Mouse (Mus musculus): Measurements from ENCODE around the gene Otx2. TPM values are rescaled to one million over a fixed set of nuclear protein-coding genes. Genes with fewer than 3 reads are reported as not detected.

The Otx2 gene
- total RNA-seq (2021) = not detected

- intact Hi-C loops (cut with DNase I) = no loop called here
- no peak for DNase-seq
Measured at GRCm38 (mm10) chr14:48673541-48673940, at the start of gene Otx2. Gene Otx2 (minus strand): TSS chr14:48673819.

- intact Hi-C loops (cut with DNase I) = no loop called here
- DNase-seq = no peak
Measured at GRCm38 (mm10) chr14:48722763-48723162, 49.1 kb upstream of the Otx2 start.

DNA sequence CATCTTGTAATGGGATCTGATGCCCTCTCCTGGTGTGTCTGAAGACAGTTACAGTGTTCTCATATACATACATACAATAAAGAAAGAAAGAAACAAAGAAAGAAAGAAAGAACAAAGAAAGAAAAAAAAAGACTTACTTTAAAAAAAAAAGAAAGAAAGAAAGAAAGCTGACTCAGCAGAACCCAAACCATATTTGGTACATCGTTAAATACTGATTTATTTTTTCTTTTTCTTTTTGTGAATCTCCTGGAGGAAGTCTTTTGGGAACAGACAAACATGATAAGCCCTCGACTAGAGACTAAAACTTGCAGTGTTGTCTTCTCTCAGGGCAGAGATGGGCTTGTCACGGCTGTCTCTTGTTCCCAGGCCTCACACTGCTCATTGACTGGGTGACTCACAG lies 45.7 kb upstream of the Otx2 start:
- DNase-seq = no peak
- intact Hi-C loops (cut with DNase I) = no loop called here

DNA sequence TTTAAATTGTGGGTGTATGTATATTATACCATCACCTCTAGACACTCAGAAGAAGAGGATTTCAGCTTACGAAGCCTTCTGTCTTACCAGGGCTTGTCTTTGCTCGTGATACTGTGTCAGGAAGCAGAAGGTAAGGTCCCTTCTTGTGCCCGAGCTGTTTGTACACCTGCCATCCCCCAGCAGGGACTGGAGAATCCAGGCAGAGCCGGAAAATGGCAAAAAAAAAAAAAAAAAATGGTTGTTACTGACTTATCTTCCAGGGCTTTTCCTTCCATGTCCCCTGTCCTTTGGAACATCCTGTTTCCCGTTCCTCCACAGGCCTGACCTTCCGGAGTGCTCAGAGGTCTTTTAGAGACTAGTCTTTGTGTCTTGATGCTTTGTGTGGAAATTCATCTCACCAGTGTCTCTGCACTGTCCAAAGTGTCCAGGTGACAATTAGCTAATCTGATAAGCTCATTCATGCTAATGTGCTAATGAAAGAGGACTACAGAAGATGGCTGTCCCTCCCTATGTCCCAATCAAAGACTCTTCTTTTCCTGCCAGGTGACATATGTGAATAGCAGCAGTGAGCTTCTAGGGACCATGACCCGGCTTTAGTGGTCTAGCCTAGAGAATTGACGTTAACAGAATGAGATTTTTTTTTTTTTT lies 44.1 kb upstream of the Otx2 start:
- no peak for DNase-seq

DNA sequence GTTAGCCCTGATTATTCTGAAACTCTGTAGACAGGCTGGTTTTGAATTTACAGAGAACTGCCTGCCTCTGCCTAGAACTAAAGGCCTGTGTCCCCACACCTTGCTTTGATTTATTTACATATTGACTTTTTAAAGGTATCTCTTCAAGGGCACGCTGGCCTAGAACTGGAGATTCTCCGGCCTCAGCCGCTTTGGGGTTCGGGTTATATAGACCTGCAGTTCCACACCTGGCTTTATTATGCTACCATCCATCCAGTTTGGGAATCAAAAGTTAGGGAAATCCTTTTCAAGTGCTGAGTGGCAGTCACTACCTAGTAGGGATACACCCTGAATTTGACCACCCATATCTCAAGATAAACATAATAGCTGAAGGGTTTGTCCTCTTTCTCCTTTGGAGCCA lies 42.8 kb upstream of the Otx2 start:
- no peak for DNase-seq
- intact Hi-C loops (cut with DNase I) = no loop called here

More for the DNA sequence above, 44.1 kb upstream of the Otx2 start:
- intact Hi-C loops (cut with DNase I) = no loop called here

DNA sequence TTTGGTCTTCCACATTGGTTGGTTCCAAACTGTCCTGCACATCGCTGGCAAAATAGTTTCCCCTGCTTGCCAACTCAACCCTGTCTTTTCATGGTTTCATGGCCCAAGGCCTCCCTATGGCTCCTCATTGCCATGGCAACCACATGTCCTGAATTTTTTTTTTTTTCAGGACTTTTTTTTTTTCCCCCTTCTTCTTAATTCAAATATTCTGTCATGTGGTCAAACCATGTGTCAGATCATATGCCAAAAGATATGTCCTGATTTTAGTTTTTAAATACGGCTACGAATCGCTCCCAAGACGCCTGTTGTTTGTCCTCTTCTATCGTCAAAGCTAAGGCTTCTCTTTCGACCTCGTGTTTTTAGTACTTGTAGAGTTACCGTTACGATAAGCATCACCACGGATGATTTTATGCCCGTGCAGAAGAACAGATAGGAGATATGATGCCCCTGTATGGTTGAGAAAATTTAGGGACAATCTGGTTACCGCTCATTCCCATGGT lies 37.3 kb upstream of the Otx2 start:
- intact Hi-C loops (cut with DNase I) = no loop called here
- no peak for DNase-seq

GRCm38 (mm10) chr14:48710062-48710870 lies 36.6 kb upstream of the Otx2 start:
- no peak for DNase-seq
- intact Hi-C loops (cut with DNase I) = no loop called here

DNA sequence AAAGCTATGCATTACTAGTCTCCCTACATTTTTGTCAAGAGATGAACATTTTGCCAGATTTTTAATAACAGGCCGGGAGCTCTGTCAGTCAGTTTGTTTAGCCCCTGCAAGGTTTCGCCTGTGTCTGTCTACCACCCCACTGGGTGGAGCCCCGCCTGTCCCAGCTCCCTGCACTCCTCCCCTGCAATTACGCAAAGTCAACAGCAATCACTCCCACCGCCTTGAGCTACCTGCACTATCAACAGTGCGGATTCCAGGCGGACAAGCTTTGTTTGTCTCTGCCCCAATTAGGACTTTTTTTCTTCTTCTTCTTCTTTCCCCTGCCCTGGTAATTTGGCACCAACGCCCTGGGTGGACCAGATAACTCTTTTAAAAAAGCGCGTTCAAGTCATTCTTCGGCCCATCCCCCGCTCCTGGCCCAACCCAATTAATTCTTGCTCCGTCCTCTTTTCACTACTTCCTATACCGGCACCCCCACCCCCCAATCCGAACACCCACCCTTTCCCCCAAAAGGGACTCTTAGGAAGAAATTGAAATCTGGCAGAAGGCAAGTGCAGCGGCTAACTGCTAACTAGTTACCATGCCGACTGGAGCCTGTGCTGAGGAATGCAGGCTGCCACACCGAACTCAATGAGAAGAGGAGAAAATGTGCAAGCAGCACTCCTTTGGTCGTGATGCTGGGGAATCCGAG lies 35.9 kb upstream of the Otx2 start:
- intact Hi-C loops (cut with DNase I) = no loop called here
- no peak for DNase-seq

- DNase-seq = no peak
- intact Hi-C loops (cut with DNase I) = no loop called here
Measured at GRCm38 (mm10) chr14:48707844-48708383, 34.3 kb upstream of the Otx2 start.

DNA sequence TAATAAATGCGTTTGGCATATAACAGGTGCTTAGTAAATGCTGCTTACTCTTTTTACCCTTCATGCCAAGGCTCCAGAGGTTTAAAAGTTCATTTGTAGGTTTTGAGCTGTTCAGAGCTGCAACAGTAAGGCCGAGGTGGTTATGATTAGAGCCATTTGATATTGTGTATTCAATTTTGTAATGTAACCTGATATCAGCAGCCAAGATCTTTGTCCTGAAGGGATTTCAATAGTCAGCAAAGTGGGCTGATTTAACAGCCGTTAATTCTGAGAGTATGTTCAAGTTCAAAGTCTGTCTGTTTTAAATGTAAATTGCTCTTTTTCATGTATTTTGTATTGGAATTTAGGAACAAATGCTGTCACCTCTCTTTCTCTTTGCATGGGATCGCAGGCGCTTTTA lies 33.8 kb upstream of the Otx2 start:
- intact Hi-C loops (cut with DNase I) = no loop called here
- no peak for DNase-seq

GRCm38 (mm10) chr14:48700790-48701370 lies 27.3 kb upstream of the Otx2 start:
- intact Hi-C loops (cut with DNase I) = no loop called here
- DNase-seq = no peak

- intact Hi-C loops (cut with DNase I) = no loop called here
- no peak for DNase-seq
Measured at GRCm38 (mm10) chr14:48679590-48679989, 6.0 kb upstream of the Otx2 start.

GRCm38 (mm10) chr14:48678674-48679073 lies 5.1 kb upstream of the Otx2 start:
- DNase-seq = no peak
- intact Hi-C loops (cut with DNase I) = no loop called here

GRCm38 (mm10) chr14:48674036-48674831 lies 615 bp upstream of the Otx2 start:
- intact Hi-C loops (cut with DNase I) = no loop called here
- DNase-seq = no peak

DNA sequence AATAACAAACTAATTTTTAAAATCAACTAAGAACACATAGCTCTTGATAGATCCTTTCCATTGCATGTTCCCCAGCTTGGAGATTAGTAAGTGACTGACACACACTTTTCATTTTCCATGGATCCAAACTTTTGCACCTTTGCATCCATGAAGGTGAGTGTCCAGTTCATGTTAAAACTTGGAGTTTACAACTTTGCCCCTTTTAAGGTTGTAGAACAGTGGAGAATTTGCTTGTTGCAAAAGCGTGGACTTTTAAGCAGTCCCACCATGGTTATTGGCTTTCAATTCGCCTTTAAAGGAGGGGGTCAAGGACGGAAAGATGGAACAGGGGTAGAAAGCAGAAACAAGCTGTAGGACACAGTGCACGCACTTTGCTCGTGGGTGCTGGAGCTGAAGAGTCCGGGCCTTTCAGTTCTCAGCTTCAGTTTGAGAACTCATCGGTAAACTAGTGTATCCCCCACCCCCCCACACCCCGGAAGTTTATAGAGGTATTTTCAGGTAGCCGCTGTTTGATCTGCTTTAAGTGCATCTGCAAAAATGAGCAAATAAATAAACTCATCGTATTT lies 925 bp downstream of the Otx2 start:
- intact Hi-C loops (cut with DNase I) = no loop called here
- no peak for DNase-seq

GRCm38 (mm10) chr14:48671480-48672240 lies 2.0 kb downstream of the Otx2 start:
- DNase-seq = no peak
- intact Hi-C loops (cut with DNase I) = no loop called here

- intact Hi-C loops (cut with DNase I) = no loop called here
- DNase-seq = no peak
Measured at GRCm38 (mm10) chr14:48670761-48671479, 2.7 kb downstream of the Otx2 start.

DNA sequence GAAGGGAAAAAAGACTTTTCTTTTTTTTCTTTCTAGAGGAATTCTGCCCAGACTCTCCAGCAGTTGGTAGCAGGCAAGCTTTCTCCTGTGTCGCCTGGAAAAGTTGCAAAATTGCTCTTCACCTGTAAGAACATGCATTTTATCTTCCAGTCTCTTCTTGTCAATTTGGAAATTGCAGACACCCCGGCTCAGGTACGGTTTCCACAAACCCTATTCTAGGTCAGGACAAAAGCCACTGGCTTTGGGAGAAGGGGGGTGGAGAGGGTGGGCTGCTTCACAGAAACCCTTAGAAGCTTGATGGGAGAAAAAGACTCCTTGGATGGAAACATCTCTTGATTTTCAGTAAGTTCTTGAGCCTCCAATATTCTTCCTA lies 3.4 kb downstream of the Otx2 start:
- no peak for DNase-seq
- intact Hi-C loops (cut with DNase I) = no loop called here
